8 mouse cellular contexts compared by ENCODE assay signal in genomic region chr5:88553271-88554085, GRCm38 (mm10). TPM values are rescaled to one million over a fixed set of nuclear protein-coding genes. Genes with fewer than 3 reads are reported as not detected.
DNase-seq lines count a peak whose midpoint lies in the region; ATAC-seq and TF ChIP-seq lines count a peak whose summit lies in the region.

No protein-coding gene starts in this region.

- TF ChIP-seq CTCF in lung, adult 2 months (IDR thresholded peaks at IDR 0.05; ENCODE audit: insufficient read depth, low read length) = no peak

- DNase-seq in lung, adult 2 months = no peak
- DNase-seq in lung, adult 18-20 months = no peak
- DNase-seq in hindbrain, embryonic 11.5 days (ENCODE audit: low spot score) = peak; percentile 22
- peak; percentile 90 for DNase-seq in midbrain, embryonic 11.5 days (ENCODE audit: low spot score, missing footprints)
- DNase-seq in spleen, postnatal 36 days (ENCODE audit: low spot score in 2 of 2) = no peak
- no peak for DNase-seq in adrenal gland, postnatal 36 days
- no peak for DNase-seq in left cerebral cortex, adult 8-10 months (ENCODE audit: low spot score in 2 of 2)

- peak; percentile 81 for ATAC-seq in hindbrain, embryonic 11.5 days (ENCODE audit: low FRiP score)
- peak; percentile 79 for ATAC-seq in midbrain, embryonic 11.5 days (ENCODE audit: low FRiP score)

- peak overlapping the region; percentile 42 for H3K4me2 ChIP-seq in hindbrain, embryonic 11.5 days (replicated peaks; ENCODE audit: low read depth, low read length)
- H3K4me2 ChIP-seq in midbrain, embryonic 11.5 days = peak overlapping the region; percentile 62

- H3K36me3 ChIP-seq in hindbrain, embryonic 11.5 days (ENCODE audit: control insufficient read depth, insufficient read depth, low read length) = no peaks in the 10 kb centered on the region
- no peaks in the 10 kb centered on the region for H3K36me3 ChIP-seq in midbrain, embryonic 11.5 days (ENCODE audit: control insufficient read depth, insufficient read depth, low read length)

- peak overlapping the region; percentile 99 for H3K27ac ChIP-seq in brown adipose tissue, adult 24 weeks (replicated peaks; ENCODE audit: low read depth, low read length)
- H3K27ac ChIP-seq in hindbrain, embryonic 11.5 days (ENCODE audit: low read depth, low read length) = peak overlapping the region; percentile 31
- peak overlapping the region; percentile 74; the same call in 1 of the 2 replicates for H3K27ac ChIP-seq in midbrain, embryonic 11.5 days (ENCODE audit: low read depth, low read length)

- H3K9ac ChIP-seq in hindbrain, embryonic 11.5 days (ENCODE audit: low read depth, low read length) = peak overlapping the region; percentile 60
- H3K9ac ChIP-seq in midbrain, embryonic 11.5 days (ENCODE audit: low read length) = peak overlapping the region; percentile 82

- TF ChIP-seq POLR2A in lung, adult 2 months (IDR thresholded peaks at IDR 0.05; ENCODE audit: borderline replicate concordance, extremely low read depth, low read depth, low read length) = no peak

- H3K27me3 ChIP-seq in hindbrain, embryonic 11.5 days (ENCODE audit: control insufficient read depth, insufficient read depth, low read length) = no peaks in the 10 kb centered on the region
- no peaks in the 10 kb centered on the region for H3K27me3 ChIP-seq in midbrain, embryonic 11.5 days (ENCODE audit: control insufficient read depth, insufficient read depth, low read length)

- peak overlapping the region; percentile 80 for H3K4me3 ChIP-seq in lung, adult 2 months (replicated peaks; ENCODE audit: extremely low read depth, low read depth, low read length)
- peak overlapping the region; percentile 91 for H3K4me3 ChIP-seq in brown adipose tissue, adult 24 weeks (ENCODE audit: insufficient read depth, low read depth, low read length)
- peak overlapping the region; percentile 53 for H3K4me3 ChIP-seq in hindbrain, embryonic 11.5 days (ENCODE audit: low read depth, low read length)
- H3K4me3 ChIP-seq in midbrain, embryonic 11.5 days (ENCODE audit: low read depth, low read length) = peak overlapping the region; percentile 82

- H3K9me3 ChIP-seq in hindbrain, embryonic 11.5 days (ENCODE audit: control insufficient read depth, low read length) = no peaks in the 10 kb centered on the region
- H3K9me3 ChIP-seq in midbrain, embryonic 11.5 days (ENCODE audit: control insufficient read depth, low read length) = no peaks in the 10 kb centered on the region

- 5% methylated on average over 29 of the region's 29 CpGs for WGBS in lung, adult 2 months
- WGBS in hindbrain, embryonic 11.5 days = 8% methylated on average over 29 of the region's 29 CpGs
- WGBS in midbrain, embryonic 11.5 days = 8% methylated on average over 29 of the region's 29 CpGs

- H3K4me1 ChIP-seq in lung, adult 2 months (ENCODE audit: control insufficient read depth, insufficient read depth, low read length) = peaks cover 4% of the 10 kb centered on the region; the same call in 1 of the 2 replicates
- H3K4me1 ChIP-seq in brown adipose tissue, adult 24 weeks (ENCODE audit: control insufficient read depth, insufficient read depth, insufficient read length, low read length) = peaks cover 6% of the 10 kb centered on the region; the same call in 1 of the 2 replicates
- H3K4me1 ChIP-seq in hindbrain, embryonic 11.5 days (replicated peaks; ENCODE audit: control insufficient read depth, insufficient read depth, low read length) = 0 out of 2 replicates have a peak, but pooled peaks cover 4% of the 10 kb centered on the region
- H3K4me1 ChIP-seq in midbrain, embryonic 11.5 days (ENCODE audit: control insufficient read depth, insufficient read depth, low read length) = peaks cover 9% of the 10 kb centered on the region

RNA-seq across cellular contexts. Expression of gene Utp3, which starts 0.8 kb away (rescaled TPM):
- polyA plus RNA-seq in lung, adult 2 months (2012; rRNA removed) = 9.0 and 10.1 TPM in 2 replicates
- 20.9 and 26.2 TPM in 2 replicates for polyA plus RNA-seq in brown adipose tissue, adult 24 weeks (2012; ENCODE audit: insufficient read depth, insufficient read length, missing spikeins)
- 68.7 and 75.4 TPM in 2 replicates for polyA plus RNA-seq in hindbrain, embryonic 11.5 days (2014; fragmentation: Nextera tagmentation; extraction: Ambion mirVana)
- 68.4 and 73.0 TPM in 2 replicates for polyA plus RNA-seq in midbrain, embryonic 11.5 days (2014; fragmentation: Nextera tagmentation; extraction: Ambion mirVana)
- total RNA-seq in adrenal gland, postnatal 36 days (2021) = 10 to 100 TPM; 32.5 to 34.2 TPM
- total RNA-seq in left cerebral cortex, adult 8-10 months (2022) = 10 to 100 TPM; 25.3 to 33.2 (median 29.2) TPM

RNA-seq across cellular contexts. Expression of gene Rufy3, which starts 11.4 kb away (rescaled TPM):
- polyA plus RNA-seq in lung, adult 2 months (2012; rRNA removed) = 4.1 and 4.6 TPM in 2 replicates
- 5.1 and 5.3 TPM in 2 replicates for polyA plus RNA-seq in brown adipose tissue, adult 24 weeks (2012; ENCODE audit: insufficient read depth, insufficient read length, missing spikeins)
- polyA plus RNA-seq in hindbrain, embryonic 11.5 days (2014; fragmentation: Nextera tagmentation; extraction: Ambion mirVana) = 168 and 180 TPM in 2 replicates
- 121 and 149 TPM in 2 replicates for polyA plus RNA-seq in midbrain, embryonic 11.5 days (2014; fragmentation: Nextera tagmentation; extraction: Ambion mirVana)
- 10 to 100 TPM; 22.2 to 30.7 TPM for total RNA-seq in adrenal gland, postnatal 36 days (2021)
- 100 to 1,000 TPM; 180 to 191 (median 184) TPM for total RNA-seq in left cerebral cortex, adult 8-10 months (2022)

RNA-seq across cellular contexts. Expression of gene Jchain, which starts 25.8 kb away (rescaled TPM):
- 7.7 and 20.2 TPM in 2 replicates for polyA plus RNA-seq in lung, adult 2 months (2012; rRNA removed)
- 1.1 and 1.7 TPM in 2 replicates for polyA plus RNA-seq in brown adipose tissue, adult 24 weeks (2012; ENCODE audit: insufficient read depth, insufficient read length, missing spikeins)
- 0.49 TPM in 1 of 2 replicates, not detected in the other for polyA plus RNA-seq in hindbrain, embryonic 11.5 days (2014; fragmentation: Nextera tagmentation; extraction: Ambion mirVana)
- 0.34 TPM in 1 of 2 replicates, not detected in the other for polyA plus RNA-seq in midbrain, embryonic 11.5 days (2014; fragmentation: Nextera tagmentation; extraction: Ambion mirVana)
- total RNA-seq in adrenal gland, postnatal 36 days (2021) = under 1 TPM; 0.30 TPM
- total RNA-seq in left cerebral cortex, adult 8-10 months (2022) = under 1 TPM; 0.37 to 0.77 (median 0.59) TPM

Comparison
In these comparisons a context has a peak if more than half of its experiments do, and no peak if none do; other contexts are left out.
1. DNase-seq: peak in hindbrain, embryonic 11.5 days (single experiment) and midbrain, embryonic 11.5 days (single experiment); none in lung, adult 2 months (single experiment), lung, adult 18-20 months (0 of 2), spleen, postnatal 36 days (0 of 2), adrenal gland, postnatal 36 days (0 of 2) and left cerebral cortex, adult 8-10 months (0 of 2).
2. H3K27ac ChIP-seq: peak in every context shown above with its lines; median percentile 99 in brown adipose tissue, adult 24 weeks; 74 in midbrain, embryonic 11.5 days; 31 in hindbrain, embryonic 11.5 days.
3. RNA of gene Rufy3, which starts 11.4 kb away (polyA plus RNA-seq): 168 to 180 TPM in hindbrain, embryonic 11.5 days and 121 to 149 TPM in midbrain, embryonic 11.5 days; 5.1 to 5.3 TPM in brown adipose tissue, adult 24 weeks and 4.1 to 4.6 TPM in lung, adult 2 months; every median in the first group is over 10 times any median in the second.
4. Peak in every context shown above with its lines, with median percentiles within 50 percentile points of each other: H3K4me3 ChIP-seq.